Mouse (Mus musculus): Measurements from ENCODE around the gene Aldh1a2. TPM values are rescaled to one million over a fixed set of nuclear protein-coding genes. Genes with fewer than 3 reads are reported as not detected.

Gene Aldh1a2
- total RNA-seq, 1 experiment from 2014 or later, result 53.0 TPM

- DNase-seq, result no peak
Measured at GRCm38 (mm10) chr9:71289810-71290209, 74.2 kb downstream of the Aldh1a2 start.

- no peak for DNase-seq
Measured at GRCm38 (mm10) chr9:71290730-71291129, 75.1 kb downstream of the Aldh1a2 start.

- DNase-seq, result no peak
Measured at GRCm38 (mm10) chr9:71295501-71295900, 79.9 kb downstream of the Aldh1a2 start.

- DNase-seq, result peak; percentile 7
Measured at GRCm38 (mm10) chr9:71303594-71303993, 88.0 kb downstream of the Aldh1a2 start.

GRCm38 (mm10) chr9:71307106-71307789 lies 91.7 kb downstream of the Aldh1a2 start:
- DNase-seq, result no peak

- peak; percentile 15 for DNase-seq
Measured at GRCm38 (mm10) chr9:71315960-71316359, 100.4 kb downstream of the Aldh1a2 start.

- DNase-seq, result peak; percentile 40
Measured at GRCm38 (mm10) chr9:71317096-71317920, 101.7 kb downstream of the Aldh1a2 start.

GRCm38 (mm10) chr9:71317921-71318241 lies 102.3 kb downstream of the Aldh1a2 start:
- no peak for DNase-seq

- DNase-seq, result no peak
Measured at GRCm38 (mm10) chr9:71319776-71320175, 104.2 kb downstream of the Aldh1a2 start.

- DNase-seq, result peak; percentile 43
Measured at GRCm38 (mm10) chr9:71320246-71321155, 104.9 kb downstream of the Aldh1a2 start.

GRCm38 (mm10) chr9:71321436-71321835 lies 105.8 kb downstream of the Aldh1a2 start:
- DNase-seq, result no peak

GRCm38 (mm10) chr9:71321871-71322270 lies 106.3 kb downstream of the Aldh1a2 start:
- DNase-seq, result no peak

GRCm38 (mm10) chr9:71323303-71323952 lies 107.8 kb downstream of the Aldh1a2 start:
- no peak for DNase-seq

GRCm38 (mm10) chr9:71324060-71324459 lies 108.5 kb downstream of the Aldh1a2 start:
- DNase-seq, result no peak

- DNase-seq, result no peak
Measured at GRCm38 (mm10) chr9:71326261-71326660, 110.7 kb downstream of the Aldh1a2 start.

- no peak for DNase-seq
Measured at GRCm38 (mm10) chr9:71331661-71332060, 116.1 kb downstream of the Aldh1a2 start.

- DNase-seq, result no peak
Measured at GRCm38 (mm10) chr9:71336674-71337073, 121.1 kb downstream of the Aldh1a2 start.

- DNase-seq, result no peak
Measured at GRCm38 (mm10) chr9:71337425-71337824, 121.8 kb downstream of the Aldh1a2 start.

- DNase-seq, result no peak
Measured at GRCm38 (mm10) chr9:71340116-71340515, 124.5 kb downstream of the Aldh1a2 start.
